Mouse (Mus musculus): ENCODE data around the gene Grap.
"Not testable (repeated sequence)": the region's sequence is repeated elsewhere in the genome, so short reads cannot be mapped to it uniquely, and the experiment has no call there.

The Grap gene

GRCm38 (mm10) chr11:61638764-61639536 is 14.1 kb upstream of the Grap start:
- no peak for DNase-seq (ENCODE audit: extremely low read depth, low read depth)

- DNase-seq (ENCODE audit: extremely low read depth, low read depth) = no peak
Observed at GRCm38 (mm10) chr11:61639601-61640177, 13.4 kb upstream of the Grap start.

- not testable (repeated sequence) for DNase-seq (ENCODE audit: extremely low read depth, low read depth)
Observed at GRCm38 (mm10) chr11:61640585-61640984, 12.5 kb upstream of the Grap start.

- no peak for DNase-seq (ENCODE audit: extremely low read depth, low read depth)
Observed at GRCm38 (mm10) chr11:61642106-61642505, 11.0 kb upstream of the Grap start.

GRCm38 (mm10) chr11:61643184-61643961 is 9.7 kb upstream of the Grap start:
- DNase-seq (ENCODE audit: extremely low read depth, low read depth) = no peak

GRCm38 (mm10) chr11:61644576-61645326 is 8.3 kb upstream of the Grap start:
- DNase-seq (ENCODE audit: extremely low read depth, low read depth) = no peak

GRCm38 (mm10) chr11:61645357-61645857 is 7.7 kb upstream of the Grap start:
- no peak for DNase-seq (ENCODE audit: extremely low read depth, low read depth)

- no peak for DNase-seq (ENCODE audit: extremely low read depth, low read depth)
Observed at GRCm38 (mm10) chr11:61646499-61647039, 6.5 kb upstream of the Grap start.

- DNase-seq (ENCODE audit: extremely low read depth, low read depth) = no peak
Observed at GRCm38 (mm10) chr11:61647110-61647910, 5.8 kb upstream of the Grap start.

- DNase-seq (ENCODE audit: extremely low read depth, low read depth) = no peak
Observed at GRCm38 (mm10) chr11:61647956-61648748, 4.9 kb upstream of the Grap start.

- DNase-seq (ENCODE audit: extremely low read depth, low read depth) = no peak
Observed at GRCm38 (mm10) chr11:61648749-61649115, 4.3 kb upstream of the Grap start.

- DNase-seq (ENCODE audit: extremely low read depth, low read depth) = no peak
Observed at GRCm38 (mm10) chr11:61649163-61649580, 3.9 kb upstream of the Grap start.

- DNase-seq (ENCODE audit: extremely low read depth, low read depth) = no peak
Observed at GRCm38 (mm10) chr11:61649626-61650025, 3.4 kb upstream of the Grap start.

- DNase-seq (ENCODE audit: extremely low read depth, low read depth) = no peak
Observed at GRCm38 (mm10) chr11:61650470-61651265, 2.4 kb upstream of the Grap start.

GRCm38 (mm10) chr11:61652216-61652615 is 849 bp upstream of the Grap start:
- no peak for DNase-seq (ENCODE audit: extremely low read depth, low read depth)

GRCm38 (mm10) chr11:61653568-61653967 is 503 bp downstream of the Grap start:
- DNase-seq (ENCODE audit: extremely low read depth, low read depth) = no peak

- DNase-seq (ENCODE audit: extremely low read depth, low read depth) = no peak
Observed at GRCm38 (mm10) chr11:61654786-61655311, 1.8 kb downstream of the Grap start.

GRCm38 (mm10) chr11:61655649-61656048 is 2.6 kb downstream of the Grap start:
- no peak for DNase-seq (ENCODE audit: extremely low read depth, low read depth)
